Mouse (Mus musculus): ENCODE measurements around the gene Smyd3.

Smyd3 gene

DNA sequence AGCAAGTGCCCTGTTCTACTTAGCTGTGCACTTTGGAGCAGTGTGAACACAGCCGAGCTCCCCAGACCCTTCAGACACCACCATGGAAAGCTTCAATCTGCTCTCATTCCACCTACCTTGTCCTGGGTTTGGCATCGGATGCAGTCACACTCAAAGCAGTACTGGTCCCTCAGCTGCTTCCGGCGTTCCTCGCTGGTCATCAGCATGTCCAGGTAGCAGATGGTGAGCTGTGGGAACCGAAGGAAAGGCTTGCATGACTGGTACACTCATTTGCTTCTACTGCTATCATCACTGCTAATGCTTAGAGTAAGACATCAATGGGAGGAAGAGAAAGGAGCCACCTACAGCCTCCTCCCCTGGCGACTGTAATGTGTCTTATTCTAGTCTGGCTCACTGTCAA lies 431.6 kb downstream of the Smyd3 start:
- in situ Hi-C loops (cut with MboI, MseI), result no loop called here

DNA sequence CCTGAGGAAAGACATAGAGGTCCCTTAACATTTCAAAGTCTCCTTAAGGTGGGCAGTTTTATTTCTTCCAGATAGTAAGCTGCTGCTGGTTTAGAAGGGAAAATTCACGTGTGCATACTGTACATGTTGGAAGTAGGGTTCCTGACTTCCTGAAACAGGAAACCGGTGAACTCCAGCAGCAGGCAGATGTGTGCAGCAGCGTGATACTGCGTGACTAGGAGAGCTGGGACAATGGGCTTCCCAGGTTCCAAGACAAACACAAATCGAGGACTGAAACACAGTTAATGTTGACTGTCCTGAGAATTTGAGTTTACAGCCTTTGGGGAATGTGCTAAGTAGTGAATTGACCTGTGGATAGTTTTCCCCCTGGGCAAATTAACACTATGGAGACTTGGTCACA lies 434.7 kb downstream of the Smyd3 start:
- in situ Hi-C loops (cut with MboI, MseI), result no loop called here

DNA sequence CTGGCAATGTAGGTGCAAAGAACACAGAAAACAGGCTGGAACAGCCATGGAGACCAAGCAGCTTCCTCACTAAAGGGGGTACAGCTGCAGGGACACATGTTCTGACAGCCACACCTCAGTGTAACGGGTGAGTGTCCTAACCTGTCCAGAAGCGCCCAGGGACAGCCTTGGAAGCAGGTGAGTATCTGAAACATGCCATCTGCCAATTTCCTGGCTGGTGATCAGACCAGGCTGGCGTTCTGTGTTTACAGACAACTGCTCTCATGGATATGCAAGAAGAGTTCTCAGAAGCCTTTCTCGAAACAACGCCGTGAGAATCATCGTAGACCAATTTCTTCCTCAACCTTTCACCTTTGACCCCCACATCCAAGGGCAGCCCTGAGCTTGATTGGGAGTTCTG lies 444.0 kb downstream of the Smyd3 start:
- in situ Hi-C loops (cut with MboI, MseI), result no loop called here

DNA sequence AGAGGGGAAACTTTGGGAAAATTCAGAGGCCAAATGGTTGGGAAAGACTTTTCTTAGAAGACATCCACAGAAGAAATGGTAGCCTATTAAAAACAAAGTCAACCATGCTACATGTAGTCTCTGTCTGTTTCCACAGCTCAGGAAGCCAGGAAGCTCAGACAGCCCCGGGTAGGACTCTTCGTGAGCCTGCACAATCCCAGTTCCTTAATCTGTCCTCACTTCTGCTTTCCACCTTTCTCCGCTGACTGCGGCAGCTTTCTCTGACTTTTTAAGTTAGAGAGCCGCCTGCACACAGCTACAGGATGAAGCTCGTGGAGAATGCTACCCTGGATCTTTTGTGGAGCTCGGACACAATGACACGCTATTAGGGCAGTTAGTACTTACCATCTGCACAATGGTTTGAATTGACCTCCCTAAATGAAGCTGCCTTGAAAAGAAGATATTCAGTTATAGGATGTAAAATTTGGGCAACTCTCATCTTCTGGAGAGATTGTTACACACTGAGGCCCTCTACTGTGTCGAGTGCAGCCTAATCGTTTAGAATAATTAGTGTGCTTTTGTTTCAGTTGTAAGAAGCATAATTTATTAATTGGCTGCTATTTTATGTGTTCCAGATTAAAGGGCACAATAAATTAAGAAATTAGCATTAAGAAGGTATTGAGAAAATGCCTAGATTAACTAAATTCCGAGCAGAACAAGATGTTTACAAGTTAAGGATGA lies 444.7 kb downstream of the Smyd3 start:
- in situ Hi-C loops (cut with MboI, MseI), result no loop called here

DNA sequence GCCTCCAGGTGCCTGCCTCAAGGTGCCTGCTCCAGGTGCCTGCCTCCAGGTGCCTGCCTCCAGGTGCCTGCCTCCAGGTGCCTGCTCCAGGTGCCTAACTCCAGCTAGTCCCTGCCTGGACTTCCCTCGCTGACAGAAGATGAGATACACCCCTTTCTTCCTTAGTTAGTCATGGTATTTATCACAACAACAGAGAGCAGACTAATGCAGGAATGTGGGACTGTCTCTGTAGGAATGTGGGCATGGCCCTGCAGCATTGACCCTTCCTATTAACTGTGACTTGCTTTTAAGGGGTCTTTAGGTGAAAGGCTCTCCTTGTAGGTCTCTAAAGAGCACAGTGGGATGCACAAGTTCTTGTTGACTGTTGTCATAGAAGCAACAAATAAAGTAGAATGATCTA lies 445.4 kb downstream of the Smyd3 start:
- in situ Hi-C loops (cut with MboI, MseI), result no loop called here

DNA sequence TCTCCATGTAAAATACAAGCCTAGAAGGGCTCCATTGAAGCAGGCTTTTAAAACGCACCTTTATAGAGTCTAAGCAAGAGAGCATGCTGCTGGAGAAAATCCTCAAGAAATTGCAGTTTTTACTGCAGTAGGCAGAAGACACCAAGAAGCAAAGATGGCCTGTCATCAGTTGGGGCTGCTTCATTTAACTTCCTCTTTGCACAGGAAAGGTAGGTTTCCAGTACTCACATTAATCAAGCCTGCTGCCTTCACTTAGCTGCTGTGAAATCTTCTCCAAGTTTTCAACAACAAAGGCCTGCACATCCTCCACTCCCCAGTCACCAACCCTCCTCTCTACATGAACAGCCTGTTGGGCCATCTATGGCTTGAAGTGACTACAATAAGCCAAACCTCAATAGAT lies 448.9 kb downstream of the Smyd3 start:
- in situ Hi-C loops (cut with MboI, MseI), result no loop called here

DNA sequence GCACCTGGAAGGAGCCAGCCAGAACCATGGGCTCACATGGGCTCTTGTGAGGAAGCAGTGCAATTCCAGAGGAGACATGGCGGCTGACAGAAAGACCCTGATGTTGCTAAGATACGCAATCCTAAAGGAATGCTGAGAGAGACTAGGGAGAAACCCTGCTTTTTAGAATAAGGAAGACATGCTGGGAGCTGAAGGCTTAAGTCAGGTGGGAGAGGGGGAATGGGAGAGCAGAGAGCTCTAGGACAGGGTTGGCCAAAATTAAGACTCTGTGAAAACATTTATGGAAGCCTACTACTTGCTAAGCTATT lies 452.6 kb downstream of the Smyd3 start:
- in situ Hi-C loops (cut with MboI, MseI), result no loop called here

DNA sequence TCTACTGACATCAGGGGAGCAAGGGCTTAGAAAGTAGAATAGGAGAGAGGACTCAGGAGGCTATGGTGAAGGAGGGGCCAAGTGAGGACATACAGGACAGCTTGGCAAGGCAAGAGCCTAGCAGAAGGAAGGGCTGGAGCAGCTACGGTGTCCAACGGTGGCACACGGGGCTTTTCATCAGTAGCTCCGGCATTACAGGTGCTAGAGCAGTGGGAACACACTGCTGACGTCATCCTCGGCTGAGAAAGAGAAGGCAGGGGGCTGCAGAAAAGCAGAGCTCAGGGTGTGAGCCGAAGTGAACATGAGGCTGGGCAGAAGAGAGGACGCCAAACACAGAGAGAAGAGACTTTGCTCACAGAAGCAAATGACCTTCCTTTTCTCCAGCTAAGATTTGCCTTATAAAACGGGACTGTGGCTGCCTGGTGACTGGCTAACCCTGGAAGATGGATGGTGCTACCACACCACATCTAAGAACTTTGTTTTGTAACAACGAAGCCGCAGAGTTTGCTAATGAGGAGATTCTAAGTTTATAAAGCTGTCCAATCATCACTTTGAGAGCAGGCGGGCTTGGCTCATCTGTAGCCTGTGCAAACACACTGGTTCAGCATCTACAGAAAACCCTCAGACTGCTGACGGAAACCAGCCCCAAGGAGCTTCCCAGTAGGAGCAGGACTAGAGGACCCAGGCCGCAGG lies 453.1 kb downstream of the Smyd3 start:
- in situ Hi-C loops (cut with MboI, MseI), result no loop called here

DNA sequence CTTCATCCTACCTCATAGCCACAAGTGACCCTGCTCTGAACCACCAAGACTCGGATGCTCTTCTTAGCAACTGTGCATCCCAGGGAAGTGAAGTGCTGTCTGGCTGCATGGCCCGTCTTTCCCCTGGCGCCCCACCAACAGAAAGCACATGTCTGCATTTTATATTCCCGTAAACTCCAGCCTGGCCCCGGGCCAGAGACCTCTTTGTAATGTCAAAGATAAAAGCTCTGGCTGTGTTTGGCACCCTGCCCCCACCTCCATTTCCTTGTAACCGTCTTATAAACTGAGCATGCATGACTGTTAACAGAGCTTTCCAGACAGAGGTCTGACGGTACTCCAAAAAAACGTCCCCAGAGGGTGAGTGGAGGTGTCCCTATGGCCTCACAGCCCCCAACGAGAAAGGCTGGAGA lies 456.1 kb downstream of the Smyd3 start:
- in situ Hi-C loops (cut with MboI, MseI), result no loop called here

DNA sequence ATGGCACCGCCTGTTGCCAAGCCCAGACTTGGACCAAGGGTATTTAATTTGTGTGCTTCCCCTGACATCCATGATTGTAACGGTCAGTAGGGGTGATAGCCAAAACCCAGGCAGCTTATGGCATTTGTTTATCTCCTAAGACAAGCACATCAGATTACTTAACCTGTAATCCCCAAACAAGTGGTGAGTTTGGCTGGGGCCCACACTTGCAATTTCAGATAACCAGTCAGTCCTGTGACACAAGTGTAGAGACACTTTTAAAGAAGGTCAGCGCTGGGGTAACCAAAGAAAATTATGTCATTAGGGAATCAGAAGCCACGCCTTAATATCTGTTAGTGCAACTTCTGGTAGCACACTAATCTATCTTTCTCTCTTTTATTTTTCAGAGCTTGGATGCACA lies 456.8 kb downstream of the Smyd3 start:
- in situ Hi-C loops (cut with MboI, MseI), result no loop called here

DNA sequence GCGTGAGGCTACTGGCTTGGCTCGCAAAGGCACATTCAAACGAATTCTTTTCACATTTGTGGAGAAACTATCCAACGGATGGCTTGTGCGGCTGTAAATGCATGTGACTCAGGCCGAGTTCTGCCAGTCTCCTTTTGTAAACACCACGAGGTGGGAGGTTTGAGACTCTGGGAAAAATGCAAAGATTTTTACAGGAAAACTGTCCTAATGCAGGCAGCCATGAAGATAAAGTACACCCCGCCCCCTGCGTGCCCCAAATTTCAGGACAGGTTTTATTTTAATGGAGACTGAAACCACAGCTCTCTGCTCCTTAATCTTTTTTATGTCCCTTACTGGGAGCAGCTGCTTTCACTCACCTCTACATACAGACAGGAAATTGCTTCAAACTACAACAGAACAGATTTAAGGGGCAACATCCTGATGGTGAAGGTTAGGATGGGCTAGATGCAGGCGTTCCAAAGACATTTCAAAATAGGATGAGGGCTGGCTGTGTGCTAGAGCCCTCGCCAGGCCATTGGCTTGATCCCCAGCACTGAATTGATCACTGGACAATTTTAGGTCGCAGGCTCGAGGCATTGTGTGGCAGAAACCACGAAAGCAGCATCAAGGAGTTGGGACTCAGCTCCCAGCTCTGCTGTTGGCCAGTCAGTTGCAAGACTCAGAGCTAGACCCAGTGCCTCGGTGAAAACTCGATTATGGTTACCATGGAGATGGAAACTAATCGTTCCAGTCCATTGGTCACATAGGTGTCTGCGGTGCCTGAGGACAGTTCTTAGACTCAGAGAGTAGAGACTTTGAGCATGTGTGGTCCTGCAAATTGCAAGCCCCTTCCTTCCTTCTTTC lies 457.5 kb downstream of the Smyd3 start:
- in situ Hi-C loops (cut with MboI, MseI), result no loop called here

DNA sequence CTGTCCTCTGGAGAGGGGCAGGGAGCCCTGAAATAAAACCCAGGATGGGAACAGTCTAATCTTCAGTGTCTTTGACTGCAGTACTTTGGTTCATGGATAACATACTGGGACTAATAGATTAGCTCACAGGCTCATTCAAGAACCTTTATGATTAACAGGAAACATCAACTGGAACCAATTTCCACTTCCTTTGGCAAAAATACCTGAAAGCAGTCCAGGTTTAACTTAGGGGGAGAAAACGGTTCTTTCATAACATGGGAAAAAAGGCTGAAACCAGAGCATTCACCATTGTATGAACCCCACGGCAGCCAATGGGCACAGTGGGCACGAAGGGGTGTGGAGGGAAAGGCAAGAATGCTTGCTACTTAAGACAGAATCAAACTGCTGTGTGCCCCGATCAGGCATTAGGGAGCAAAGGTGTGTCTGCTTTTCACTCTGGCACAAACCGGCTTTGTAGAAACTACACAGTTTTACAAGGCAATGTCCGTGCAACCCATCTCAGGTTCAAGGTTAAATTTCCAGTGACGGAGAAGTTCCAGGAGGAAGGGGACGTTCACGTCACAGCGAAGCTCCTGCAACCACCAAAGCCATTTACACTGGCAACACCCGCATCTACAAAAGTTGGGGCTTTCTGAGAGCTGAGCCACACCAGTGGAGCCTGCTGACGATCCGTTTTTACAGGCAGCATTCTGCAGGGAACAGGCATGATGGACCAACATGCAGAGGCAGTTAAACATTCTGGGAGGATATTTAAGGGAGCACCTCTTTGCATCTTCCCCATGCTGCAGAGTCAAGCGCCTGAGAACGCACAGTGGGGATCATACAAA lies 458.3 kb downstream of the Smyd3 start:
- in situ Hi-C loops (cut with MboI, MseI), result no loop called here

DNA sequence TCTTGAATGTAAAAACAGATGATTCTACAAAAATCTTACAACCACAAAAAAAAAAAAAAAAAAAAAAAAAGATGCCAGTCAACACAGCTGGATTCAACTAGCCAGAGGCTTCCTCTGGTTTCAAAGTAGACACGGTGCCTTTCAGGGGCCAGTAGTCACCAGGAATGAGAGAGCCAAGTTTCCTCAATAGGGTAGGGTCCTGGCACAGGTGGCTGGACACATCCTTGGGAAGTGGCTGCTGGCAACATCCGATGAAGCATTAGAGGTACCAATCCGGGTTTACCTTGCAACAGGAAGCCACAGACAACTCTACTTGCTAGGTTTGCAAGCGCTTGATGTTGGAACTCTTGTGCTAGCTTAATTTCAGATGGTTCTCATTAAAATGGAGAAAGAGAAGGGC lies 459.2 kb downstream of the Smyd3 start:
- in situ Hi-C loops (cut with MboI, MseI), result no loop called here

DNA sequence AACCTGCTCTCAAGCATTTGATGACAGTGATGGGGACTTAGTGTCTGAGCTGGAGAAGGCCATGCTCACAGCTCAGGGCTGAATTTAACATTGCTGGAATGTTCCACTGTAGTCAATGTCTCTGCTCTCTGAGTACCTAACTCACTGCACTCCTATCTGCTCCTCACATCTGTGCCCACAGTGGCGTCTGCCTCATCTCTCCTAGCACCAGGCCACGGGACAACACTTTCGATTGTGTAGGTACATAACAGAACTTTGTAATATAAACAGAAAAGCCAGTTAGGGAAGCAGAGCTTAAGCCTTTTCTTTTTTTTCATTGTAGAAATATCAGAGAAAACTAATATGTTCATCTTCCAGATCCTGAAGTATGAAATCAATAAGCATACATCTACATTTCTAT lies 462.1 kb downstream of the Smyd3 start:
- in situ Hi-C loops (cut with MboI, MseI), result no loop called here

DNA sequence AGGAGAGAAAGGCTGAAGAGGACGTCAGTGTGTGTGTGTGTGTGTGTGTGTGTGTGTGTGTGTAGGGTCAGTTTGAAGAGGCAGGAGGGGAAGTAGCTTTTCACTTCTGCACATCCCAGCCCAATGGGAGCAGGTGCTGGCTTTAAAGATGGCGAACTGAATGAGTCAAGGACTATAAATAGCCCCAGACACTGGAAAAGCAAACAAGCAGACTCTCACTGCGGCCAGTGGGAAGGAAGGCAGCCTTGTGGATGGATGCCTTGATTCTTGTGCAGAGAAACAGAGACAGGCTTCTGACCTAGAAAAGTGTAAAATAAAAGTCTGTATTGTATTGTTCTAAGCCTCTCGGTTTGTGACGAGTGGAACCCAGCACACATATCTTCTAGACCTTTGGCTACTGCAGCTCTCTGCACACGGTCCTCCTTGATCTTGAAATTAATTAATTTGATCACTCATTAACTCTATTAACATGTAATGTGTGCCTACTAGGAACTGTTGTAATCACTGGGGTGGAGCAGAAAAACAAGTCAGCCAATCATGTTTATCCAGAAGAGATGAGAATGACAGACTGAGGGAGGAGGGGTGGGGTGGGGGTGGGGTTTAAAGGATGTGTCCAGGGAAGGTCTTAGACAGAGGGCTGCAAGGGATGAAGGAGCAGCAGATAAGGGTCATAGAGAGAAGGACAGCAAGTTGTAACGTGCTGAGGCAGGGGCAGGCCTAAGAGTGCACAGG lies 463.3 kb downstream of the Smyd3 start:
- in situ Hi-C loops (cut with MboI, MseI), result no loop called here

DNA sequence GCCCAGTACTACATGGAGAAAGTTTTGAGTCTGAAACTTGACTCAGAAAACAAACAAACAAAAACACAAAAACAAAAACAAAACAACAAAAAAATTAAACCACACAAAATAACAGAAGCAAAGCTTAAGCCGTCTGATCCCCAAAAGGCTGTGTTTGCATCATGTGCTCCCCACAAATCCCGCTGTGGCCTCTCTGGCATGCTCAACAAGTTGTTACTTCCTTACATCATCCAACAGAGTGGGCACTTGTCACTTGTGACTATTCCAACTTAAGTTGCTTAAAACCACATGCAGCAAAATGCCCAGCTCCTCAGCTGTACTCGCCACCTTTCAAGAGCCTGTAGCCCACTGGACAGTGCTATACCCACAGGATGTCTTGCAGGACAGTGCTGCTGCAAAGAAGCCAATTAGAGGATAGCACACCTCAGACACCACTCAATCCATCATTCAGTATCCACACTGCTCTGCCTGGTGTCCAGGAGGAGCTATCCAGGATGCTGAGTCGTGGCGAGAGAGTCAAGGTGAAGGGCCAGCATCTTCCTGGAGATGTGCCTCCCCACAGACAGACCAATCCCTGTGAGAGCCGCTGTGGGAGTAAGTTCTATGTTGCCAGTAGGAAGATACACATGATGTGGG lies 465.2 kb downstream of the Smyd3 start:
- in situ Hi-C loops (cut with MboI, MseI), result no loop called here

DNA sequence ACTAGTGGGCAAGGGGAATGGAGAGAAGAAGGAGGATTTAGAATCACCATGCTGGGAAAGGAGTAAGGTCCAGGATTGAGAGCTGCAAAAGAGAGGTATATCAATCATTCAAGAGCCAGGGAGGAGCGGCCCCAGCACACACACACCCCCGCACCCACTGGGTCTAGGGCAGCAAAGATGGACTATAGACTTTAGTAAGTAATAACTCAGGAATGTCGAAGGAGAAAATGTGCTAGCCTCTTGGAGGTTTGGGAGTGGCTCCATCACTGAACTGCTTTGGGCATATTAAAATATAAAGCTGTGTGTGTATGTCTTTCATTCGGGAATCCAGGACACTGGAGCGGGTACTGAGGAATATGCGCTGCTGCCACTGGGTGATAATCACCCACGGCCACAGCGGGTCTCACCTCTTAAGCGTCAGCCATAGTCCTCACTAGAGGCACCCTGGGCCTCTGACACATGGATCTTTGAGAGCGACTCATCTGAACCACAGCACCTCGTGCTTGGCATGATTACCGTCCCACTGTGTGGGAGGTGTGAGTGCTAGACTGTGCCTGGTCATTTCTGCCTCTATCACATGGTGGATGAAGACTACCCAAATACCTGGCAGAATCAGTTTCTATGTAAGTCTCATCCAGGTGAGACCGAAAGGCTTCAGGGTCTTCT lies 469.8 kb downstream of the Smyd3 start:
- in situ Hi-C loops (cut with MboI, MseI), result no loop called here

DNA sequence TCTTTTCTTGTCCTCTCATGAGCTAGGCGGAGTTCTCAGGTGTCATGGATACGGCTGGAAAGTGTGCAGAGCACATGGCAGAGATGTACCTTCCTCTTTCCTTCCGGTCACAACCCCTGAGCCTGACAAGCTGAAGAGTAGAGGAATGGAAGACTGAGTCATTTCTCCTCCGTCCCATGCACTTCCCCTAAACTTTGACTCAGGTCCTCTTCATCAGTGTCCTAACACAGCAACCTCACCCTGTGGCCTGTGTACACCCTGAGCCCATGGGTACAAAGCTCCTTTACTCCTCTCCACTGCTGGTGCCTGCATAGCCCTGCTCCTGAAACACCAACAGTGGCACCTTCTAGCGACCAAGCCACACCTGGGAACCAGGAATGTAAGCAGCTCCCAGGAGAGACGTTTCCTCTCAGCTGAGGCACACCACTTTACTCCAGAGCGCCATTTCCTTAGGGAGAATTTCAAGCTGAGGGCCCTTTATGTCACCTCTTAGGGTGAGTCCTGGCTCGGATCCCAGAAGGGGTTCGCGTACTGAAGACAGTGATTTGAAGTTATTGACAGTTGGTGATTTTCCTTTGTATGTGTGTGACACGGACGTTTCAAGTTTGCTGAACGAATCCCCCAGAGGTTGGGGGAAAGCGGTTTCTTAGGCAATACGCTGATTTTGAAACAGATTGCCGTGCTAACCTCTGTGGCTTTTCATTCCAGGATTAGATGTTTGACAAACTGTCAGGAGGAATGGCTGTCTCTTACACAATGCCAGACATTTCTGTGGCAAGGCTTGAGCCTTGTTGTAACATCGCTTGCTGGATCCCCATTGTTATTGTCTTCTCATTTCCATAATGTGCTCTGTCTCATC lies 471.8 kb downstream of the Smyd3 start:
- in situ Hi-C loops (cut with MboI, MseI), result no loop called here

DNA sequence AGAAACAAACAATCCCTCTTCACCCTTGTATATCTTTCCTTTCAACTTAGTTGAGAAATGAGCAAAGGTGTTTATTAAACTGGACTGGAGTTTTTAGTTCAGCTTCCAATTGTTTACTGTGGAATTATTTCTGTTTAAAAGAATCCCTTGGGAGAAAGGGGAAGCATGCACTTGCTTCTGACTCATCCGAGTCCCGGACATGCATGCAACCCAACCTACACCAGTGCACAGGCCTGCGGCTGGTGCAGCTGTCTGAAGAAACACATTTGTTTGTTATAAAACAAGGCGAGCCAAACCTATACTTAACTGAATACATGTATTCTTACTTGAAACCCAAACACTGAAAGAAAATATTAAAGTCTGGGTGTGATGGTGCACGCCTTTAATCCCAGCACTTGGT lies 473.7 kb downstream of the Smyd3 start:
- in situ Hi-C loops (cut with MboI, MseI), result no loop called here

Data from regulatory T cell (primary cell).